Mouse (Mus musculus): Measurements from ENCODE around the gene Arpc2.

DNA sequence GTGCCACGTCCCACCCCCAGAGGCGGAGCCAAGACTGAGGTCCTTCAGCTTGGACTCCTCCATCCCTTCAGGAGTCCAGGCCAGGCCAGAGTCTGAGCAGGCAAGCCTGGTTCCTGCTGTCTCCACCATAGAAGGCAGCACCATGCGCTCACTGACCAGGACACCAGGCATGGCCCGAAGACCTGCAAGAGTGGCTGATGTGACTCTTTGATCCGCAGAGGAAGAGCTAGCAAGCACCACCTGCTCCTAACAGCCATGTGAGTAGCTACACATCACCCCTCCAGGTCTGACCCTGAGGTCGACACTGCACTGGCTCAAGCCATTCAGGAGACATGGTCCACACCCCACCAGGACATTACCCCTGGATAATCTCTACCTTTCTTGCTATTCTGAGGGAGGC is 41.2 kb downstream of the Arpc2 start:
- TF ChIP-seq CHD2 (IDR thresholded peaks at IDR 0.05; ENCODE audit: low read length) (no peak), CTCF (IDR thresholded peaks at IDR 0.05 in 2 of 3, conservative IDR thresholded peaks at IDR 0.05 in 1 of 3; ENCODE audit: control insufficient read depth in 1 of 3, insufficient read depth in 1 of 3, low read depth in 2 of 3, low read length in 3 of 3, poor library complexity in 1 of 3, severe bottlenecking in 1 of 3) (no peak), ZMIZ1 (IDR thresholded peaks at IDR 0.05; ENCODE audit: low read depth, low read length) (no peak), TCF12 (IDR thresholded peaks at IDR 0.05; ENCODE audit: low read depth, low read length) (no peak), EP300 (IDR thresholded peaks at IDR 0.05; ENCODE audit: low read depth in 1 of 2, low read length in 2 of 2) (no peak), HCFC1 (IDR thresholded peaks at IDR 0.05; ENCODE audit: low read depth, low read length) (no peak), POLR2A (IDR thresholded peaks at IDR 0.05; ENCODE audit: control insufficient read depth in 1 of 2, insufficient read depth in 1 of 2, low read depth in 1 of 2, low read length in 2 of 2, poor library complexity in 1 of 2) (no peak), SIN3A (IDR thresholded peaks at IDR 0.05; ENCODE audit: low read length) (no peak), ELF1 (IDR thresholded peaks at IDR 0.05; ENCODE audit: low read depth, low read length) (no peak), GATA1 (IDR thresholded peaks at IDR 0.05; ENCODE audit: low read depth, low read length) (no peak)

Data from MEL (cell line).